Mouse (Mus musculus): Measurements from ENCODE around the gene Emd.
"Not testable (repeated sequence)": the region's sequence is repeated elsewhere in the genome, so short reads cannot be mapped to it uniquely, and the experiment has no call there.

Gene Emd

DNA sequence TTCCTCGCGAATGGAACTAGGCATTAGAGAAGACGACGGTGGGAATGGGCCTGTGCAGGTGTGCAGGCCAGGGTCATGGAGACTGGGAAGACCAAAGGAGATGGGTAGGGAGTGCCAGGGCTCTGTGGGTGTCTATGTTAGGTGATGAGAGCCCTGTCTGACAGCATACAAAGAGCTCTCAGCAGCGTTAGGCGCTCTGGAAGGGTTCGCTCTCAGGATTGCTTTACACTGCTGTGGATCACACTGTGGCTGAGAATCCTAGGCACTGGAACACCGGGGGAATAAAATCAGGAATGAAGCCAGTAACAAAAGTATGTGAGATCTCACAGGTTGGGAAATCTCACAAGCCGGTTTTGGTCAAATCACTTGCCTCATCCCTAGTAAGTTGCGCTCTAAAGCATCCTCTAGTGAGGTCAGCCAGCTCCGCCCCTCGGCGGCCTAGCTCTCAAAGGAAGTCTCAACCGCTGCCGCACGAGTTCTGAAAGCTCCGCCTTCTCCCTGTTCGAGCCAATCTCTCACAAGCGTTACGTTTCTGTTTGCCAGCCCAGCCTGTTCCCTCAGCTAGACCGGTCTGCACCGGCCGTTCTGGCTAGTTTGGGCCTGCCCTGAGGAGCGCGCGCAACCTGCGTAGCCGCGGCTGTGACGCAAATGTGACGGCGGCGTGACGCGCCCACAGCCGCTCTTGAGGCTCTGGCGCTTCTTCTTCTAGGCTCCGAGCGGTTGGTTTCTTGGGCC, at the start of gene Emd:
Gene Emd, plus strand, starts transcription at position 535 of the 735 bp plus-strand sequence.
- in situ Hi-C loops (cut with MboI; ENCODE audit: low pct_unique_long_range_greater_than_20kb in 1 of 2, low sequenced_read_pairs in 2 of 2, unreplicated experiment in 1 of 2), result loop anchor here in 1 of 2 experiments (5.0 kb wide), 1 partner anchor 158 kb away; no protein-coding TSS in a partner anchor

DNA sequence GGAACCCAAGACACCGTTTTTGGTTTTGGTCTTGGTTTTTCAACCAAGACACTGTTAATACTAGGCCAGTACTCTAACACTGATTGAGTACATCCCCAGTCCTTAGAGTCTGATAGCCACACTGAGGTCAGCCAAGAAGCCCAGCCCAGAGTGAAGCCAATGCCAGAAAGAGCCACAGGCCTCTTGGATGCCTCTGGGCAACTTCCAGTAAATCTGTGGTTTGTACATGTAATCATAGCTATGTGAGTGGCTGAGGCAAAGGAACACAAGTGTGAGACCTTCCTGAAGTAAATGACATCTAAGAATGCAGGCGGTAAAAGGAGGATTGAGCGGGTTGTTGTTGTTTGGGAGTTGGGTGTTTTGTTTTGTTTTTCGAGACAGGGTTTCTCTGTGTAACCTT, 36.0 kb upstream of the Emd start:
- in situ Hi-C loops (cut with MboI; ENCODE audit: low pct_unique_long_range_greater_than_20kb in 1 of 2, low sequenced_read_pairs in 2 of 2, unreplicated experiment in 1 of 2), result no loop called here

DNA sequence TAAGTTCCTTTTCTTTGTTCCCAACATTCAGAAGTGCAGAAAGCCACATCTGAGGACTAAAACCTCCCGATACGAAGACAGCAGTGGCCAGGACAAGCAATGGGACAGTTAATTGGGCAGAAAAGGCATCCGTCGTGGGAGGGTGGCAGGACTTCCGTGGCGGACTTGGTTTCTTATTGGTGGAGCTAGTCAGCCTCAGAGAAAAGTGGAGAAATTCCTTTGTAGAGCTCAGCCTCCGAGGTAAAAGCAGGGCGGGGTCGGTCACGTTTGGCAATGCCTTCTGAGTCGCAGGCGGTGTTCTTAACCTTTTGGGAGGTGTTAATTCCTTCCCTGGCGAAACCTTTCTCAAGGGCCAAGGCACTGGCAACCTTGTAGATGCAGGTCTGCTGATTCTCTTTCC, 35.0 kb upstream of the Emd start:
- in situ Hi-C loops (cut with MboI; ENCODE audit: low pct_unique_long_range_greater_than_20kb in 1 of 2, low sequenced_read_pairs in 2 of 2, unreplicated experiment in 1 of 2), result no loop called here

DNA sequence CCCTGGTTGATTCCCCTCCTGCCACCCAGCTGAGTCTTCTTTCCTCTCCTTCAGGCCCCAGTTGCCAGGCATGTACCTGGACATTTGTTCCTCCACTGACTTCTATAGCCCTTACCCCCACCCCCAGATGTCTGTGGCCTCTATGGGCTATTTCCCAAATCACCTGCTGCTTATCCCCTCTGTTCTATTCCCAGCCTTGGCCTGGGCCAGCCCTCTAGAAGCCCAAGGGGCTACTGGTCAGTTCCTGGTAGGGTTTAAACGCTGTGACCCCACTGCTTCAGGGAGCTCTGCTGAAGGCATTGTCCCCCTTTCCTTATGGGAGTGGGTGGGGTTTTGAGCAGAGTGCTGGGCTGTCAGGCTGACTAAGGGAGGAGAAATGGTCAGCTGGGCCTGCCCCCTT, 34.4 kb upstream of the Emd start:
- in situ Hi-C loops (cut with MboI; ENCODE audit: low pct_unique_long_range_greater_than_20kb in 1 of 2, low sequenced_read_pairs in 2 of 2, unreplicated experiment in 1 of 2), result not testable (repeated sequence)

GRCm38 (mm10) chrX:74230038-74230437, 24.4 kb upstream of the Emd start:
- in situ Hi-C loops (cut with MboI; ENCODE audit: low pct_unique_long_range_greater_than_20kb in 1 of 2, low sequenced_read_pairs in 2 of 2, unreplicated experiment in 1 of 2), result loop anchor here in 1 of 2 experiments (25.0 kb wide), 1 partner anchor 293 kb away; the partner anchor contains the start of gene Renbp

- in situ Hi-C loops (cut with MboI; ENCODE audit: low pct_unique_long_range_greater_than_20kb in 1 of 2, low sequenced_read_pairs in 2 of 2, unreplicated experiment in 1 of 2), result loop anchor here in 1 of 2 experiments (25.0 kb wide), 1 partner anchor 296 kb away; the partner anchor contains the start of gene Renbp
Observed at GRCm38 (mm10) chrX:74233196-74233595, 21.3 kb upstream of the Emd start.

GRCm38 (mm10) chrX:74240332-74240731, 14.2 kb upstream of the Emd start:
- in situ Hi-C loops (cut with MboI; ENCODE audit: low pct_unique_long_range_greater_than_20kb in 1 of 2, low sequenced_read_pairs in 2 of 2, unreplicated experiment in 1 of 2), result loop anchor here in 1 of 2 experiments (25.0 kb wide), 1 partner anchor 303 kb away; the partner anchor contains the start of gene Renbp

DNA sequence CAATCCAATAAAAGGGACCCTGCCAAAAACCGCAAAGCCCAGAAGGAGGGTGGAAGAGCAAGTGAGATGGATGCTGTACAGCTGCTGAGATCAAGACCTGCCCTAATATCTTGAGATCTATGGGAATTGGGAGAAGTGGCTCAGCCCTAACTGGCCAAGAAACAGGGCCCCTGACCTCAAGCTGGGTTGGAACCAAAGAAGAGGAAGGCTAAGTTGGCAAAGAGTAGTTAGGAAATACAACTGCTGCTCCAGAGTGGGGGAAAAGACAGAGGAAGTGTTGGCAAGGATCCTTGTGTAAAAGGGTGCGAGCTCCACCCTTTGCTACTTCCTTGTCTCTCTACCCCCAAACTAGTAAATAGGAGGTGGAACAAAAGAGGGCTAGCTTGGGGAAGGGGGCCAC, 11.1 kb upstream of the Emd start:
- in situ Hi-C loops (cut with MboI; ENCODE audit: low pct_unique_long_range_greater_than_20kb in 1 of 2, low sequenced_read_pairs in 2 of 2, unreplicated experiment in 1 of 2), result loop anchor here in 1 of 2 experiments (25.0 kb wide), 1 partner anchor 306 kb away; the partner anchor contains the start of gene Renbp

- in situ Hi-C loops (cut with MboI; ENCODE audit: low pct_unique_long_range_greater_than_20kb in 1 of 2, low sequenced_read_pairs in 2 of 2, unreplicated experiment in 1 of 2), result loop anchor here in 1 of 2 experiments (25.0 kb wide), 1 partner anchor 307 kb away; the partner anchor contains the start of gene Renbp
Observed at GRCm38 (mm10) chrX:74243807-74244206, 10.7 kb upstream of the Emd start.

- in situ Hi-C loops (cut with MboI; ENCODE audit: low pct_unique_long_range_greater_than_20kb in 1 of 2, low sequenced_read_pairs in 2 of 2, unreplicated experiment in 1 of 2), result loop anchor here in 1 of 2 experiments (25.0 kb wide), 1 partner anchor 307 kb away; the partner anchor contains the start of gene Renbp
Observed at GRCm38 (mm10) chrX:74244614-74245083, 9.8 kb upstream of the Emd start.

DNA sequence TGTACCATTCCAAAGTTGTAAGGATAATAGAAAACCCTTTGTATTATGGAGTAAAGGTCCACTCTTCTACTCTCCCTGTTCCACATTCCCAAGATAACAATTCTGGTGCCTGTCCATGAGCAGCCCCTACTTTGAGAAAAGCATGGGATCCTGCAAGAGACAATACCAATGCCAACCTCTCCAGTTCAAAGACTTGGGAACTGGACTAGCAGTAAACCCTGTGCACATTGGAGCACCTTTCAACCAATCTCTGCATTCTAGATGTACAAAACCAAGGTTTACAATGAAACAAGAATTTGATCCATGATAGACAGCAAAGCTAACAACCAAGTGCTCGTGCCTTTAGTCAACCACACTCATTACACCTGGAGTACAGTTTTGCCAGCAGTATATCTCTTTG, 9.4 kb upstream of the Emd start:
- in situ Hi-C loops (cut with MboI; ENCODE audit: low pct_unique_long_range_greater_than_20kb in 1 of 2, low sequenced_read_pairs in 2 of 2, unreplicated experiment in 1 of 2), result loop anchor here in 1 of 2 experiments (25.0 kb wide), 1 partner anchor 308 kb away; the partner anchor contains the start of gene Renbp

DNA sequence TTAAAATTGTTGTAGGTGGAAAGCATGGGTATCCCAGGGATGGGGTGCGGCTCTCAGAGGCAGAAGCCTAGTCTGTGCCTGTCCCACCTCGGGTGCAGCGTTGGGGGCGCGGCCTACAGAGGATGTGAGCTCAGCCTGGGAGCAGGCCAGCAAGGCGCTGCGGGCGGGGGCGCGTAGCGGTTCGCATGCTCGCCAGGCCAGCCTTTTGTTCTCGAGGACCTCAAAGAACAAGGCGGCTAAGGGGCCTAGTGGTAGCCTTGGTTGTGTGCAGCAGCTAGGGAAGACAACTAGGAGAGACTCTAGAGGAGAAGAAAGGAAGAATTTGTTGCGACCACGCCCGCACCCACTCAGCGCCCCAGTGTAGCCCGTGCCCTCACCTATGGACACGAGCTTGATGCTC, 8.8 kb upstream of the Emd start:
- in situ Hi-C loops (cut with MboI; ENCODE audit: low pct_unique_long_range_greater_than_20kb in 1 of 2, low sequenced_read_pairs in 2 of 2, unreplicated experiment in 1 of 2), result loop anchor here in 1 of 2 experiments (25.0 kb wide), 1 partner anchor 308 kb away; the partner anchor contains the start of gene Renbp

GRCm38 (mm10) chrX:74246213-74246681, 8.2 kb upstream of the Emd start:
- in situ Hi-C loops (cut with MboI; ENCODE audit: low pct_unique_long_range_greater_than_20kb in 1 of 2, low sequenced_read_pairs in 2 of 2, unreplicated experiment in 1 of 2), result loop anchor here in 1 of 2 experiments (25.0 kb wide), 1 partner anchor 309 kb away; the partner anchor contains the start of gene Renbp

DNA sequence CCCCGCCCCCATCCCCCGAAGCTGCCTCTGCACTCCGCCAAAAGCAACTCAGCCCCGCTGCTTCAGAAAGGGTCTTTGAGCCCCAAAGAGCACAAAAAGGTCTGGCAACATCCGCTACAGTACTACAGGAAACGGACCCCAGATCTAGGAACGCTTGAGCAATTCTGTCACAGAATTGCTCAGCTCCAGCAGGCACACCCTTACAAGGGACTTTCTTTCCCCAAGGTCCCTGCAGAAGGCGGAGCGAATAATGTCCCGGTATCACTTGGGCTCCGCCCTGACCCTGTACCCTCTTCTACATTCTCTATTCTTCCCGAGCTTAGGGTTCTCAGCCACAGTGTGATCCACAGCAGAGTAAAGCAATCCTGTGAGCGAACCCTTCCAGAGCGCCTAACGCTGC, 7.8 kb upstream of the Emd start:
- in situ Hi-C loops (cut with MboI; ENCODE audit: low pct_unique_long_range_greater_than_20kb in 1 of 2, low sequenced_read_pairs in 2 of 2, unreplicated experiment in 1 of 2), result loop anchor here in 1 of 2 experiments (25.0 kb wide), 1 partner anchor 309 kb away; the partner anchor contains the start of gene Renbp

DNA sequence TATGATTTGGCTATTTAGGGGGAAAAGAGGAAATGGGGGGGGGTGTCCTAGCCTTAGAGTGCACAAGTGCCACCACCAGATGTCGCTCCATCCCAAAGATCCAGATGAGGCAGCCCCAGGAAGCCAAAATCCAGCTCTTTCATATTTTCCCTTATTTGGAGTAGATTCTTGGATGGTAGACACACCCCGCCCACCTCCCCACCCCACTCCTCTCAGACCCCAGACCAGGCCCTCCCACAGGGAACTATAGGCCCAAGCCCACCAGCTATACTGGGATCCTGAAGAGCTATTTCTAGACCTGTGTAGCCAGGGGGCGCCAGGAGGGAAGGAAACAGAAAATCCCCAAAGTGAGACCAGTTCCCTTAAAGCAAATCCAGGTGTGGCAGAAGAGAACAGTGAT, 5.8 kb upstream of the Emd start:
- in situ Hi-C loops (cut with MboI; ENCODE audit: low pct_unique_long_range_greater_than_20kb in 1 of 2, low sequenced_read_pairs in 2 of 2, unreplicated experiment in 1 of 2), result loop anchor here in 1 of 2 experiments (25.0 kb wide), 1 partner anchor 311 kb away; the partner anchor contains the start of gene Renbp

- in situ Hi-C loops (cut with MboI; ENCODE audit: low pct_unique_long_range_greater_than_20kb in 1 of 2, low sequenced_read_pairs in 2 of 2, unreplicated experiment in 1 of 2), result loop anchor here (5.0 to 25.0 kb wide), 2 partner anchors 163 to 312 kb away; partner anchors contain the start of gene Renbp (in 1 of the 2)
Observed at GRCm38 (mm10) chrX:74249615-74250014, 4.9 kb upstream of the Emd start, which contains the start of gene Flna. Gene Flna (minus strand): TSS chrX:74249820.

- in situ Hi-C loops (cut with MboI; ENCODE audit: low pct_unique_long_range_greater_than_20kb in 1 of 2, low sequenced_read_pairs in 2 of 2, unreplicated experiment in 1 of 2), result loop anchor here in 1 of 2 experiments (5.0 kb wide), 1 partner anchor 157 kb away; no protein-coding TSS in a partner anchor
Observed at GRCm38 (mm10) chrX:74254888-74255565, 540 bp downstream of the Emd start.

DNA sequence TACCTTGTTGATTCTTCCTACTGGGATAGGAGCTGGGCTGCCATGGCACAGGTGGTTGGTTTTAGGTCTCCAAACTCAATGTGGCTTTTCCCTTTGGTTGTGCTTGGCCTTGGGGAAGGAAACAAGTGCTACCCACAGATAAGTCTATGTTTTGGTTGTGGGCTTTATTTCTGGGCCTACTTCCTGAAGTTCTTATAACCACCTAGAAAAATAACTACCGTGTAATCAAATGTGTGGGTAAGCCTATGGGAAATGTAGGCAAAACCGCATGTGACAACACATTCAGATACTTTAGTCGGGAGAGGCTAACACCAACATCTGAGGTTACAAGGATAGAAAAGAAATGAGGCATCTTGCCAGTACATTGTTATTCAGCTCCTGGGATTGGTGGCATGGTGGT, 3.3 kb downstream of the Emd start:
- in situ Hi-C loops (cut with MboI; ENCODE audit: low pct_unique_long_range_greater_than_20kb in 1 of 2, low sequenced_read_pairs in 2 of 2, unreplicated experiment in 1 of 2), result no loop called here

Measured in mouse embryonic stem cell (cell line).